Mouse (Mus musculus) ES-E14 (cell line): ENCODE results near the gene Rfx4. TPM values are rescaled to one million over a fixed set of nuclear protein-coding genes. Genes with fewer than 3 reads are reported as not detected.

Source experiments
- DNase-seq: peaks from one replicate; pipeline ENCODE4 v3.0.0-alpha.2; 2013; ENCODE audit warnings: low read depth, low spot score
- H3K27ac ChIP-seq: 2 replicates; pipeline ENCODE4 v1.5.1; 2012; ENCODE audit warnings: low read depth, mild to moderate bottlenecking, low read length, moderate library complexity, mixed read lengths; ENCODE audit not compliant: poor library complexity, insufficient read depth, severe bottlenecking
- H3K36me3 ChIP-seq: 2 replicates; pipeline ENCODE4 v1.6.1; 2012; ENCODE audit warnings: mild to moderate bottlenecking, low read length, moderate library complexity, mixed read lengths; ENCODE audit not compliant: control insufficient read depth, poor library complexity, insufficient read depth, severe bottlenecking
- H3K4me1 ChIP-seq, 2 experiments: fragments of 150-350 bp in 1 of 2; sonication (generic) in 1 of 2; 2 replicates each; pipeline ENCODE4 v1.6.1; 2012; ENCODE audit warnings: low read length in 2 of 2, mild to moderate bottlenecking in 1 of 2, mixed read lengths in 1 of 2; ENCODE audit not compliant: control insufficient read depth in 2 of 2, insufficient read depth in 2 of 2, poor library complexity in 1 of 2
- H3K4me3 ChIP-seq, 2 experiments: fragments of 150-350 bp in 1 of 2; sonication (generic) in 1 of 2; 2 replicates each; pipeline ENCODE4 v1.5.1; 2012; ENCODE audit warnings: low read length in 2 of 2, low read depth in 1 of 2, mild to moderate bottlenecking in 1 of 2, mixed read lengths in 1 of 2; ENCODE audit not compliant: insufficient read depth in 1 of 2, poor library complexity in 1 of 2, severe bottlenecking in 1 of 2
- H3K9ac ChIP-seq: 2 replicates; pipeline ENCODE4 v1.6.1; 2012; ENCODE audit warnings: low read depth, mild to moderate bottlenecking, low read length, mixed read lengths; ENCODE audit not compliant: poor library complexity, insufficient read depth, severe bottlenecking
- H3K9me3 ChIP-seq: fragments of 150-350 bp; sonication (generic); 2 replicates; pipeline ENCODE4 v1.6.1; 2012; ENCODE audit warnings: low read depth, mild to moderate bottlenecking, low read length; ENCODE audit not compliant: control insufficient read depth, insufficient read depth
- CHD2 ChIP-seq: IDR thresholded peaks from 2 replicates; pipeline ENCODE4 v1.6.1; 2014; ENCODE audit warnings: mild to moderate bottlenecking, low read depth, low read length, inconsistent platforms
- HCFC1 ChIP-seq: IDR thresholded peaks from 2 replicates; pipeline ENCODE4 v1.6.1; 2012; ENCODE audit warnings: low read length, inconsistent platforms, borderline replicate concordance; ENCODE audit not compliant: insufficient read depth
- MAFK ChIP-seq: IDR thresholded peaks from 2 replicates; pipeline ENCODE4 v1.6.1; 2014; ENCODE audit warnings: mild to moderate bottlenecking, low read depth, low read length, inconsistent platforms; ENCODE audit not compliant: insufficient read depth
- ZC3H11A ChIP-seq: IDR thresholded peaks from 2 replicates; pipeline ENCODE4 v1.6.1; 2012; ENCODE audit warnings: low read depth, mild to moderate bottlenecking, inconsistent platforms, low read length, borderline replicate concordance
- ZNF384 ChIP-seq: IDR thresholded peaks from 2 replicates; pipeline ENCODE4 v1.6.1; 2012; ENCODE audit warnings: low read depth, low read length, inconsistent platforms
- in situ Hi-C, 2 experiments: fragments of 600-800 bp; cut with MboI; formaldehyde crosslinking; loops; one replicate each; pipeline ENCODE4 v1.15.1; 2025; ENCODE audit warnings: low sequenced_read_pairs in 2 of 2, inconsistent platforms in 1 of 2; ENCODE audit not compliant: unreplicated experiment in 2 of 2
- total RNA-seq: library from RNA; depleted of rRNA; stranded (reverse); fragments of 300-350 nt; gene quantifications from 2 replicates; pipeline ENCODE4 v1.2.3, GENCODE M21; 2012

Rfx4 gene
- total RNA-seq, 1 experiment, result 0.85 TPM

- Histone ChIP-seq H3K4me3 (no peak overlapping the region), H3K9ac (no peak overlapping the region), H3K36me3 (no peaks in the 10 kb centered on the region), H3K9me3 (no peaks in the 10 kb centered on the region), H3K4me1 (peaks cover 0 to 10% of the 10 kb centered on the region in 2 experiments; a peak in 2 of 4 replicates), H3K27ac (no peak overlapping the region)
- TF ChIP-seq CHD2 (no peak), MAFK (no peak), HCFC1 (no peak), ZNF384 (no peak), ZC3H11A (no peak)
- in situ Hi-C loops, result no loop called here
- no peak for DNase-seq
These were observed 141.4 kb downstream of the Rfx4 start for GRCm38 (mm10) chr10:84896941-84897930.

GRCm38 (mm10) chr10:84898144-84898979 lies 142.5 kb downstream of the Rfx4 start:
- in situ Hi-C loops, result no loop called here
- Histone ChIP-seq H3K9ac (no peak overlapping the region), H3K36me3 (no peaks in the 10 kb centered on the region), H3K4me1 (peaks cover 0 to 12% of the 10 kb centered on the region in 2 experiments; a peak in 2 of 4 replicates), H3K27ac (no peak overlapping the region), H3K9me3 (no peaks in the 10 kb centered on the region), H3K4me3 (no peak overlapping the region)
- TF ChIP-seq ZC3H11A, result no peak
- no peak for TF ChIP-seq CHD2
- no peak for TF ChIP-seq MAFK
- no peak for TF ChIP-seq ZNF384
- no peak for TF ChIP-seq HCFC1
- no peak for DNase-seq

- Histone ChIP-seq H3K9me3 (no peaks in the 10 kb centered on the region), H3K4me1 (peaks cover 0 to 20% of the 10 kb centered on the region in 2 experiments; a peak in 2 of 4 replicates), H3K36me3 (no peaks in the 10 kb centered on the region), H3K27ac (no peak overlapping the region), H3K9ac (no peak overlapping the region), H3K4me3 (no peak overlapping the region)
- TF ChIP-seq MAFK (no peak), HCFC1 (no peak), ZNF384 (no peak), ZC3H11A (no peak), CHD2 (no peak)
- in situ Hi-C loops, result no loop called here
- no peak for DNase-seq
These were observed 145.8 kb downstream of the Rfx4 start for GRCm38 (mm10) chr10:84901676-84902075.

GRCm38 (mm10) chr10:84902213-84902612 lies 146.4 kb downstream of the Rfx4 start:
- TF ChIP-seq HCFC1 (no peak), ZNF384 (no peak), CHD2 (no peak), ZC3H11A (no peak), MAFK (no peak)
- H3K27ac ChIP-seq, result no peak overlapping the region
- H3K36me3 ChIP-seq, result no peaks in the 10 kb centered on the region
- in situ Hi-C loops, result no loop called here
- H3K4me1 ChIP-seq, result peaks cover 0 to 20% of the 10 kb centered on the region in 2 experiments; a peak in 2 of 4 replicates
- H3K4me3 ChIP-seq, result no peak overlapping the region
- H3K9me3 ChIP-seq, result no peaks in the 10 kb centered on the region
- no peak overlapping the region for H3K9ac ChIP-seq
- no peak for DNase-seq
